Mouse (Mus musculus): ENCODE measurements around the gene Hoxa1. TPM values are rescaled to one million over a fixed set of nuclear protein-coding genes. Genes with fewer than 3 reads are reported as not detected.
A peak's percentile ranks its signal among the peaks of the same experiment; 100 is the strongest.

Gene Hoxa1
- polyA plus RNA-seq, 1 experiment from 2014 or later = 3.2 TPM

DNA sequence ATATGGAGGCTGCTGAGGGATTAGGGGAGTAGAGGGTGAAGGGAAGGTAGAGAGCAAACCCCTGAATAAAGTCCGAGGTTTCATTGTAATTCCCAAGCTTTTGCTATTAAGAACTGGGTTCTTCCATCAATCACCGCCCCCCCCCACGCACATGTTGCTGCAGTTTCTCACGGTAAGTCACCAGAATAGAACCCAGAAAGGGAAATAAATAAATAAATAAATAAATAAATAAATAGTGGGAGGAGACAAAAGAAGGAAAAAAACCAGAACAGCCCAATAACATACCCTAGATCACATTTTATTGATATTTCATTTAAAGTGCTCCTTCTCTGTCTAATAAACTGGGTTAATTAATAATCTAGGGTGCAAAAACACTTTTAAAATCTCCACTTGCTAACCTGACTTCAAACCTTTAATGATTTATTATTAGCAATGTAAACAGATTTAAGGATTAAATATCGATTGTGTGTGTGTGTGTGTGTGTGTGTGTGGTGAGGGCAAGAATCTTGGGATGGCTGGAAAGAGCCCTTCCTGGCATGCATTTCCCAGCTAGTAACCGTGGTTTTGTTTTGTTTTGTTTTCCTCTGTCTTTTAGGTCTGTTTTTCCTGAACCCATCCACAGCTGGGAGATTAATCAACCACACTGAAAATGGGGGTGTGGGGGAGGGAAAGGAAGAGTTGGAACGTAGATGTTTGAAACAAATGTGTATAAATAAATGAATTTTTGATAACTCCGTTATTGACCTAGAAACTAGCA is 3.4 kb upstream of the Hoxa1 start:
- H3K9ac ChIP-seq = peak overlapping the region; percentile 97
- no peaks in the 10 kb centered on the region for H3K36me3 ChIP-seq
- WGBS = 5% methylated on average over 8 of the region's 8 CpGs
- H3K4me3 ChIP-seq = peak overlapping the region; percentile 66
- peak overlapping the region; percentile 88 for H3K4me2 ChIP-seq (replicated peaks)
- H3K4me1 ChIP-seq = peaks cover 21% of the 10 kb centered on the region
- no peaks in the 10 kb centered on the region for H3K9me3 ChIP-seq (replicated peaks)
- H3K27ac ChIP-seq = peak overlapping the region; percentile 99
- no peak for ATAC-seq (ENCODE audit: low FRiP score)
- peaks cover 66% of the 10 kb centered on the region for H3K27me3 ChIP-seq

DNA sequence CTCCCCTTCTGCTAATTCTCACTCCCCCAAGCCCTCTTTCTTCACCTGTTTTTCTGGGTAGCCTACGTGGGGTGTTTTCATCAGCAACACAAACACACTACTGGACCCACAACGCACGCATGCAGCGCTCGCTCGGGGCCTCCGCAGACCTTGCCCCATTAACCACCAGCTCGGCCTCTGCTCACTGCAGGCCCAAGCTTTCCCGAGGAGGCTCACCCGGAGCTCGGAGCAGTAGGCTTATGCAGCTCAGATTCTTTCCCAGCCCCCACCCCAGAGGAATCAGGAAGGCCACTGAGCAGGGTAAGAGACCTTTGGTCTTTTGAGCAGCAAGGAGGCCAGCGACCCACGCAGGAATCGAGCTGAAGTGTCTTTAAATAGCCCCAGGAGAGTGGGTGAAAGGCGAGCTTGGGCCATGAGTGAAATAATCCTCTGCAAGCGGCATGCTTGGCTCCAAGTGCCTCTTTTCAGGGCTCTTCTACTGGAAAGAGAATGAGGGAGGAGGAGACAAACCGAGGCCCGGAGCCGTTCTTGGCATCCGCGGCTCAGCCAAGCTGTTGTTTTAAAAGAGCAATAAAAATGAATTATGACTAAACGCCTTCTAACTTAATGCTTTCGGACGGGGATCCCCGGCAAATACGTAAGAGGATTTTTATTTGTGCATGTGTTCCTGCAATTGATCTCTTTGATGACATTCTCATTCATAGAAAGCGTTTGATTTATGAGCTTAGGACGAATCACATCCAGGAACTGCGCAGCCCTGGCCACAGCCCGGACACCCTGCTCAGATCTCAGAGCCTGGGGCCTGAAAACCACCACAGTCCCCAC is 2.6 kb upstream of the Hoxa1 start:
- Histone ChIP-seq H3K4me2 (replicated peaks) (peak overlapping the region; percentile 88), H3K27ac (peak overlapping the region; percentile 93), H3K27me3 (peaks cover 70% of the 10 kb centered on the region), H3K36me3 (no peaks in the 10 kb centered on the region), H3K9me3 (replicated peaks) (no peaks in the 10 kb centered on the region), H3K9ac (peak overlapping the region; percentile 89), H3K4me3 (peak overlapping the region; percentile 66), H3K4me1 (peaks cover 21% of the 10 kb centered on the region)
- no peak for ATAC-seq (ENCODE audit: low FRiP score)
- whole genome bisulfite sequencing = 2% methylated on average over 30 of the region's 30 CpGs

DNA sequence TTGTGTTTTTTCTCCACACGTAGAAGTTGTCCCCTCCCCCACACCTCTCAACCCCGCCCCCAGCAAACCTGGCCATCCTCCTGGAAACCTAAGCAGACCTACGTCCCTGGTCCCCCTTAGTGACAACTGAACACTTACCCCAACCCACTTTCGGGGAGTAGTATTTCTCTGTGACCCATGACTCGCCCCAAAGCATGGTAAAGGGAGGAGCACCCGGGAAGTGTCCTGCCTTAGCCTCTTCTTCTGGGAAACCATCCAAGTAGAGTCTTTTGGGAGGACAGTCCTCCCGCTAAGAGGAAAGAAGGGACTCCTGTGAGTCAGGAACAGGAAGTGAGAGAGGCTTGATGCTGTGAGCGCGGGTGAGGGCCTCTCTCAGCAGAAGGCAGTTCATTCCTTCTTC is 1.9 kb upstream of the Hoxa1 start:
- H3K4me2 ChIP-seq (replicated peaks) = peak overlapping the region; percentile 88
- peaks cover 21% of the 10 kb centered on the region for H3K4me1 ChIP-seq
- 2% methylated on average over 9 of the region's 9 CpGs for WGBS
- no peaks in the 10 kb centered on the region for H3K9me3 ChIP-seq (replicated peaks)
- peaks cover 70% of the 10 kb centered on the region for H3K27me3 ChIP-seq
- no peak for ATAC-seq (ENCODE audit: low FRiP score)
- H3K36me3 ChIP-seq = no peaks in the 10 kb centered on the region
- peak overlapping the region; percentile 66 for H3K4me3 ChIP-seq
- peak overlapping the region; percentile 93 for H3K27ac ChIP-seq
- H3K9ac ChIP-seq = peak overlapping the region; percentile 89

DNA sequence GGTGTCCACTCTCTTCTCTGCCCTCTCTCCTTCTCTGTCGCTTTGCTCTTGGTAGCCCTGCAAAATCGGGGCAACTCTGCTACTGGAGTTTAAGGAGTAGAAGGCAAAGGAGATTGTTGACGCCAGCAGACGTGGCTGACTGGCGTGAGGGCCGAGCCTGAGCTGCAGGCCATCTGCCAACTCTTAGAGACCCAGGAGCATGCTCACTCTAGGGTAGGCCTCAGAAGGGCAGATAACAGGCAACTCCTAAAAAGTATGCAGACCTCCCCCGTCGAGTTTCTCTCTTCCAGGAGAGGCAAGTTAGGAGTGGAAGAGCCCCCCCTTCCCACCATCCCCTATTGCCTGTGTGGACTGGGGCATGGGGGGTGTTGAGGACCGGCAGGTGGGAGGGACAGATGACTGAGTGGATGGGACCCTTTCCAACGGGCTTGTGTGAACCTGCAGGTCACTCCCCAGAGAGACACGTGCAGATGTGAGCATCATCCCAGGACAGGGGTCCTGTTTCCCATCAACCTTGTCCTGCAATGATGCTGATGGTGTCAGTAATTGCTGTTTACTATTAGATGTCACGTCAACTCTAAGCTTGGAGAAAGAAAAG is 1.1 kb upstream of the Hoxa1 start:
- no peaks in the 10 kb centered on the region for H3K9me3 ChIP-seq (replicated peaks)
- 0 out of 2 replicates have a peak, but pooled peaks have one; percentile 23 for ATAC-seq (ENCODE audit: low FRiP score)
- H3K27me3 ChIP-seq = peaks cover 75% of the 10 kb centered on the region
- peak overlapping the region; percentile 81 for H3K9ac ChIP-seq
- H3K4me1 ChIP-seq = peaks cover 21% of the 10 kb centered on the region
- peak overlapping the region; percentile 88 for H3K4me2 ChIP-seq (replicated peaks)
- H3K36me3 ChIP-seq = no peaks in the 10 kb centered on the region
- 1% methylated on average over 12 of the region's 12 CpGs for WGBS
- H3K4me3 ChIP-seq = peak overlapping the region; percentile 66
- H3K27ac ChIP-seq = peak overlapping the region; percentile 93

DNA sequence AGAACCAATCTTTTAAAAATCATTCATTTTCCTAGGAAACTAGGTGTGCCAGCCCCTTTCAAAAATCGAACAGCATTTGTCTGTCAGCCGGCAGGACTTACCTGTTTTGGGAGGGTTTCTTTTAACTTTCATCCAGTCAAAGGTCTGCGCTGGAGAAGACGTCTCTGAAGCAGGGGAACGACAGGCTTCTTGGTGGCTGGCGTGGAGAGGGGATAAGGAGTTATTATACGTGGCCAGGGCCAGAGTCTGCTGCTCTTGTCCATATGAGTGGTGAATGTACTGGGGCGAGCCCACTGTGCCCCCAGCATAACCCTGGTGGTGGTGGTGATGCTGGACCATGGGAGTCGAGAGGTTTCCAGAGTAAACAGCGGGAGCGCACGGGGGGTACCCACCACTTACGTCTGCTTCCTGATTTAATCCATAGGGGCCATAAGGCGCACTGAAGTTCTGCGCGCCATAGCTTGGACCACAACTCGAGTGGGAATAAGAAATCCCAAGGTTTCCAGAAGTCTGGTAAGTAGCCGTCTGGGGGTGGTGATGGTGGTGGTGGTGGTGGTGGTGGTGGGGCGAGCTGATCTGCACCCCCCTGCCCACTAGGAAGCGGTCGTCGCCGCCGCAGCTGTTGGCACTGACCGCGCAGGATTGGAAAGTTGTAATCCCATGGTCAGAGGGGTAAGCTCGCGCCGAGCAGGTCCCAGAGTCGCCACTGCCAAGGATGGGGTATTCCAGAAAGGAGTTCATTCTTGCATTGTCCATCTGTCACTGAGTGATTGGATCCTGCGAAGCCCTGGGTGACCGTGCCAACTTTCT is 446 bp downstream of the Hoxa1 start:
- no peaks in the 10 kb centered on the region for H3K36me3 ChIP-seq
- no peaks in the 10 kb centered on the region for H3K9me3 ChIP-seq (replicated peaks)
- peaks cover 23% of the 10 kb centered on the region for H3K4me1 ChIP-seq
- no peak overlapping the region for H3K27ac ChIP-seq
- H3K27me3 ChIP-seq = peaks cover 74% of the 10 kb centered on the region
- peak overlapping the region; percentile 88 for H3K4me2 ChIP-seq (replicated peaks)
- no peak; the same call in 1 of the 2 replicates for ATAC-seq (ENCODE audit: low FRiP score)
- peak overlapping the region; percentile 39; the same call in 1 of the 2 replicates for H3K9ac ChIP-seq
- peak overlapping the region; percentile 66 for H3K4me3 ChIP-seq
- under 1% methylated on average over 32 of the region's 32 CpGs for WGBS

DNA sequence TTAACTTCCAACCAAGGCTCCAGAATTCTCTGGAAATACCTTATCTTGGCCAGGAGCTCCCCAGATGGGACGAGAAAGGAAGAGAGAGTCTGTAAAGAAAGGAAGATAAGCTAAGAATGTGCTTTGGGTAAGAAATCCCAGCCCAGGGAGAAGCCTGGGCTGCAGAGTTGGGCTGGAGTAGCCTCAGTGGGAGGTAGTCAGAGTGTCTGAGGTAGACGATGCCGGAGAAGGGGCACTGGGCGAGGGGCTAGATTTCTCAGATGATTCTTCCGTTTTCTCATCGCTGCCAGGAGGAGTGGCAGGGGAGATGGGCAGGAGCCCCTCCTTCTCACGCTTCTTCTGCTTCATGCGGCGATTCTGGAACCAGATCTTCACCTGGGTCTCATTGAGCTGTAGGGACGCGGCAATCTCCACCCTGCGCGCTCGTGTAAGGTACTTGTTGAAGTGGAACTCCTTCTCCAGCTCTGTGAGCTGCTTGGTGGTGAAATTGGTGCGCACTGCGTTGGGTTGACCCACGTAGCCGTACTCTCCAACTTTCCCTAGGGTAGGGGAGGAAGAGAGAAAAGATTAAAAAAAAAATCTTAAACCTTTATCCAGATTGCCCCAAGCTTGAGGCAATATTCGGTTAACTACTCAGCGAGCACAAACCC is 1.4 kb downstream of the Hoxa1 start:
- peak overlapping the region; percentile 88 for H3K4me2 ChIP-seq (replicated peaks)
- no peaks in the 10 kb centered on the region for H3K36me3 ChIP-seq
- WGBS = 2% methylated on average over 20 of the region's 20 CpGs
- peaks cover 83% of the 10 kb centered on the region for H3K27me3 ChIP-seq
- H3K27ac ChIP-seq = no peak overlapping the region
- no peak for ATAC-seq (ENCODE audit: low FRiP score)
- H3K4me1 ChIP-seq = peaks cover 23% of the 10 kb centered on the region
- H3K9ac ChIP-seq = no peak overlapping the region
- no peaks in the 10 kb centered on the region for H3K9me3 ChIP-seq (replicated peaks)
- peak overlapping the region; percentile 66 for H3K4me3 ChIP-seq

DNA sequence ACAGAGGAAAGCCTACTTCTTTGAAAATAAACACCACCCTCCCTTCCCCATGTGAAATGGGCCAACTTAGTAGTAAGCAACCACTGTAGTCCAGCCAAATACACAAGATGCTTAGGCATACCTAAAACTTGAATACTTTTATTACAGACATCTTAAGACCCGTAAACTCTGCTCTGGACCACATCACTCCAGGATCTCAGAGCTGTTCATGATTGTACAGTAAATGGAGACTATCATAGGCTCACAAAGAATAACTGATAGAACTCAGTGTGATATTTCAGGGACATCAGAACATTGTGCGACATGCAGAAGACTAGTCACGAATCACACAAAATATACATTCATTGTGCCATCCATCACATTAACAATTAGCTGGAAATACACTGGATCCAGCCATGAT is 2.6 kb downstream of the Hoxa1 start:
- WGBS = 54% methylated on average over 3 of the region's 3 CpGs
- ATAC-seq (ENCODE audit: low FRiP score) = no peak
- no peak overlapping the region for H3K27ac ChIP-seq
- H3K36me3 ChIP-seq = no peaks in the 10 kb centered on the region
- no peak overlapping the region for H3K4me2 ChIP-seq (replicated peaks)
- peaks cover 23% of the 10 kb centered on the region for H3K4me1 ChIP-seq
- H3K9ac ChIP-seq = no peak overlapping the region
- no peaks in the 10 kb centered on the region for H3K9me3 ChIP-seq (replicated peaks)
- H3K27me3 ChIP-seq = peaks cover 89% of the 10 kb centered on the region
- H3K4me3 ChIP-seq = no peak overlapping the region

DNA sequence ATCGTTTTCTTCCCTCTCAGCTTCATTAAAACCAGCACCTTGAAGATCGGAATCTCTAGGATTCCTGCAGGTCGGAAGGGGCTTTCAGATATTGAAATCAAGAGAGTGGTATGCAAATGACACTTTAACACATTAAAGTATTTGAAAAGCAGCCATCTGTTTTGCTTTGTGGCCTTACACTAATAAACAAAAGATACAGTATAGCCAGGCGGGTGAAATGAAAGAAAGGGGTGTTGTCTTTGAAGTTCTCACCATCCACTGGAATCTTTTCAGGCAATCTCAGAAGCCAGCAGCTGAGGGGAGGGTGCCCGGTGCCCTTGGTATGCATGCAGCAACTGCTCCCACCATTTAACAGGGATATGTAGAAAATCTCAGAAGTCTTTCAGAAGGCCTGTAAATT is 4.1 kb downstream of the Hoxa1 start:
- H3K4me2 ChIP-seq (replicated peaks) = no peak overlapping the region
- H3K4me1 ChIP-seq = peaks cover 10% of the 10 kb centered on the region
- peaks cover 89% of the 10 kb centered on the region for H3K27me3 ChIP-seq
- H3K36me3 ChIP-seq = no peaks in the 10 kb centered on the region
- ATAC-seq (ENCODE audit: low FRiP score) = no peak
- no peak overlapping the region for H3K27ac ChIP-seq
- no peaks in the 10 kb centered on the region for H3K9me3 ChIP-seq (replicated peaks)
- H3K9ac ChIP-seq = no peak overlapping the region
- no peak overlapping the region for H3K4me3 ChIP-seq
- WGBS = 5% methylated on average over 5 of the region's 5 CpGs

DNA sequence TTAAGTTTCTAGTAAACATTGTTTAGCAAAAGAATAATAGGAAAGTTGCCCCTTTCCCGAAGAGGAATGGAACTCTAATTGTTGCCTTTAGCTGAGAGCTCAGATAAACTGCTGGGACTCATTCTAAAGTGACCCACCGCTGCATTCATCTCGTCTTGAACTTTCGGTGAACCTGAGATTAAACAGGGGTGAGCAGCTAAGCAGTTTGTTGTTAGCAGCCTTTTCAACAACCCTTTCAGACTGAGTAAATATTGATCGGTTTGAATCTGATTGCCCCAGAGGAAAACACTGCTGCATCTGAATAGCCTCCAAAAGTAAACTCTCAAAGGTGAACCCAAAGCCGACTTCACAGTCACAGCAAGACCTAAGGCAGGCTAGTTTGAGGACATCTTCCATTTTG is 4.8 kb downstream of the Hoxa1 start:
- Histone ChIP-seq H3K9ac (no peak overlapping the region), H3K4me3 (no peak overlapping the region), H3K9me3 (replicated peaks) (no peaks in the 10 kb centered on the region), H3K27ac (no peak overlapping the region), H3K36me3 (no peaks in the 10 kb centered on the region), H3K27me3 (peaks cover 84% of the 10 kb centered on the region), H3K4me2 (replicated peaks) (no peak overlapping the region), H3K4me1 (peaks cover 7% of the 10 kb centered on the region; the same call in 1 of the 2 replicates)
- 2% methylated on average over 6 of the region's 6 CpGs for WGBS
- ATAC-seq (ENCODE audit: low FRiP score) = no peak

DNA sequence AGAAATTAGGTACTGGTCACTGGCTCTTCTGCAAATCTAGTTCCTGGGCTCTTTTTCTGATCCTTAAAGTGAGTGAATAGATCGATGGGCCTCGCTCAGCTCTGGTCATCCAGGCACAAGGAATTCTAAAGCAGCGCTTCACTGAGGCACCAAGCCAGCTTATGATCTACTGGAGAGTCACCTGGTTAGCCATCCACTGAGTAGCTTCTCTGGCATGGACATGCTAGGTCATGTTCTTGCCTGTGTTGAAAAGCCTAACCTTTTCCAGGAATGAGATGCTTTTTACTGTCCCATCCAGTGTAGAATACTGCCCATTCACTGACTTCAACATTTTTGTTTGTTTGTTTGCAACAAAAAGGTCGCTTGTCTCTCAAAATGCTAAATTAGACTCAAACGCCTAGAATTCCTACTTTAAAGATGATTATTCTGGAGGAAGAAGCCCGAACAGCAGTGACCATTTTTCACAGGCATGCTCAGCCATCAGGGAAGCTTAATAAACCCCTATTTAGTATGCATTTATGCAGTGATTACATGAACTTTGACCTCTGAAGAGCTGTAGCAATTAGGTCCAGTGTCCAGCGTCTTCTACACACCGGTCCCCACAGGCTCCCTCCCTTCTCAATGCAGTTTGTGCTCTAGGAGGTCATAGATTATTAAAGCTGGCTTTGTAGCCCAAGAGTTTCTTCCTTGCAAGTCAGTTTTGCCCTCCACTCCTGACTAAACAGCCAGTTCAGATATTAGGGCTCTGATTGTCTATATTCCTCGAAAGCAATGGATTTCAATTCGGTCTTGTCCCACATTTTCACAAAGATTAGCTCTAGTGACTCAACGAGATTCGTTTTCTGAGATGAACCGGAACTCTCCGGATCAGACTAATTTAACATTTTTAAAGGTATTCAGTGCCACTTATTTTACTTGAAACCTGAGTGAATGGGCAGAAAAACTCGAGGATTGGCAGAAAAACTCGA is 5.6 kb downstream of the Hoxa1 start:
- H3K27ac ChIP-seq = no peak overlapping the region
- H3K27me3 ChIP-seq = peaks cover 82% of the 10 kb centered on the region
- ATAC-seq (ENCODE audit: low FRiP score) = no peak
- H3K4me3 ChIP-seq = no peak overlapping the region
- H3K4me2 ChIP-seq (replicated peaks) = no peak overlapping the region
- H3K9me3 ChIP-seq (replicated peaks) = no peaks in the 10 kb centered on the region
- H3K4me1 ChIP-seq = 0 out of 2 replicates have a peak, but pooled peaks cover 2% of the 10 kb centered on the region
- no peaks in the 10 kb centered on the region for H3K36me3 ChIP-seq
- no peak overlapping the region for H3K9ac ChIP-seq
- WGBS = 6% methylated on average over 16 of the region's 16 CpGs

Data from hindbrain, embryonic 12.5 days (tissue).